Comparison of ENCODE assay signal across 23 mouse cellular contexts in genomic region chr2:80379848-80380247, GRCm38 (mm10).
"Had no signal": no experiment of that assay in that cellular context is flagged by ENCODE, and none has a peak within 500 bp of the region (broad histone marks: within the 10 kb centered on the region; RNA-seq: fewer than 3 reads in every experiment).

No protein-coding gene starts in this region.

- H3K9me3 ChIP-seq: kidney, embryonic 15.5 days; liver, embryonic 15.5 days; lung, embryonic 15.5 days; neural tube, embryonic 13.5 days had no signal

- H3K4me2 ChIP-seq: kidney, embryonic 15.5 days; liver, embryonic 11.5 days; liver, embryonic 15.5 days; lung, embryonic 15.5 days; midbrain, embryonic 13.5 days; neural tube, embryonic 13.5 days had no signal

- H3K36me3 ChIP-seq: kidney, embryonic 15.5 days; liver, embryonic 15.5 days; lung, embryonic 15.5 days; midbrain, embryonic 10.5 days; midbrain, embryonic 13.5 days; neural tube, embryonic 13.5 days had no signal

- H3K4me3 ChIP-seq: kidney, embryonic 15.5 days; left cerebral cortex, adult 2 months; liver, embryonic 15.5 days; lung, embryonic 15.5 days; megakaryocyte, embryonic 14.5 days; midbrain, embryonic 10.5 days; midbrain, embryonic 13.5 days; myocyte; neural tube, embryonic 13.5 days had no signal

- DNase-seq: kidney, adult 8-10 months; kidney, postnatal 10 days; kidney, postnatal 36 days; layer of hippocampus, postnatal 36 days; lung, adult 18-20 months; lung, postnatal 10 days; lung, postnatal 36 days; retina, postnatal 1 day; right cerebral cortex, postnatal 25 days; thymus, adult 2 months; thymus, postnatal 14 days; thymus, postnatal 4 days had no signal

- H3K9ac ChIP-seq: kidney, embryonic 15.5 days; liver, embryonic 15.5 days; lung, embryonic 15.5 days; midbrain, embryonic 13.5 days; neural tube, embryonic 13.5 days had no signal

- H3K4me1 ChIP-seq: liver, embryonic 15.5 days; lung, embryonic 15.5 days; midbrain, embryonic 10.5 days; midbrain, embryonic 13.5 days; neural tube, embryonic 13.5 days had no signal

- H3K27me3 ChIP-seq: kidney, embryonic 15.5 days; liver, embryonic 15.5 days; lung, embryonic 15.5 days; megakaryocyte, embryonic 14.5 days; midbrain, embryonic 13.5 days; neural tube, embryonic 13.5 days had no signal

- H3K27ac ChIP-seq: kidney, embryonic 15.5 days; left cerebral cortex, adult 2 months; liver, embryonic 15.5 days; lung, embryonic 15.5 days; midbrain, embryonic 10.5 days; midbrain, embryonic 13.5 days; neural tube, embryonic 13.5 days had no signal

- ATAC-seq: midbrain, embryonic 13.5 days; midbrain, embryonic 16.5 days had no signal
